13 mouse cellular contexts compared by ENCODE assay signal in the genomic region with DNA sequence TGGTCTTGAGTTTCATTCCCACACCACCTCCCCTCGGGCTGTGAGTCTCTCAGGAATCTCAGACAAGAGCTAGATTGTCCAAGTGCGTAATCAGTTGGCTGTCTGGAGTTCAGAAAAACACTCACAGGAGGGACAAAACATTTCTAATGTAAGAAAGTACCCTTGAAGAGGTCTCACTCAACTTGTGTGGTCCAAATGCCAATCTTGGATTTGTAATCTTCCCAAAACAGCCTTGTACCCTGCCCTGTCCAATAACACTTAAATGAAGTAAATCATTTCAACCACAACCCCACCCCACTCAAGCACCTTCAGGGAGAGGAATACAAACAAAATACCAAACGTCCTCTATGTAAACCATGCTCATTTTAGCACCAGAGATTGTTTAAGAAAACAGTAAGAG.
"Had no signal": no experiment of that assay in that cellular context is flagged by ENCODE, and none has a peak within 500 bp of the region (broad histone marks: within the 10 kb centered on the region; RNA-seq: fewer than 3 reads in every experiment).

No protein-coding gene starts in this region.

- DNase-seq: kidney, postnatal 10 days; kidney, postnatal 4 days; liver; liver, embryonic 13.5 days; liver, postnatal 0 days; right cerebral cortex, adult 18-20 months; thymus, postnatal 4 days had no signal

- ATAC-seq: liver, postnatal 0 days; midbrain, embryonic 16.5 days had no signal

- H3K9ac ChIP-seq: limb, embryonic 12.5 days; liver, embryonic 13.5 days; liver, postnatal 0 days; midbrain, embryonic 12.5 days; neural tube, embryonic 13.5 days had no signal

- H3K27me3 ChIP-seq: limb, embryonic 12.5 days; liver, embryonic 13.5 days; midbrain, embryonic 12.5 days; neural tube, embryonic 13.5 days had no signal

- H3K27ac ChIP-seq: layer of hippocampus, adult 2 months; limb, embryonic 12.5 days; liver, embryonic 13.5 days; midbrain, embryonic 12.5 days; neural tube, embryonic 13.5 days; stomach, postnatal 0 days had no signal

- H3K4me2 ChIP-seq: limb, embryonic 12.5 days; liver, embryonic 13.5 days; midbrain, embryonic 12.5 days; neural tube, embryonic 13.5 days had no signal

- H3K9me3 ChIP-seq: limb, embryonic 12.5 days; liver, embryonic 13.5 days; midbrain, embryonic 12.5 days; neural tube, embryonic 13.5 days had no signal

- H3K36me3 ChIP-seq: limb, embryonic 12.5 days; liver, embryonic 13.5 days; midbrain, embryonic 12.5 days; neural tube, embryonic 13.5 days had no signal

- H3K4me3 ChIP-seq: layer of hippocampus, adult 2 months; limb, embryonic 12.5 days; liver, embryonic 13.5 days; midbrain, embryonic 12.5 days; neural tube, embryonic 13.5 days had no signal
